ENCODE assay signal across 1 mouse cellular context in genomic region chr15:102146882-102147281, GRCm38 (mm10).
TF ChIP-seq lines count a peak whose summit lies in the region.

No protein-coding gene starts in this region.

TF ChIP-seq in CH12.LX, 34 proteins besides CTCF, POLR2A, EP300 and RAD21 (continued from another document):
- TF ChIP-seq MXI1 (IDR thresholded peaks at IDR 0.05; ENCODE audit: low read depth, low read length): no peak
- TF ChIP-seq RCOR1 (conservative IDR thresholded peaks at IDR 0.05; ENCODE audit: low read depth, low read length): no peak
- 0 out of 2 replicates have a peak, but pooled peaks have one; percentile 24 for TF ChIP-seq BHLHE40 (IDR thresholded peaks at IDR 0.05; ENCODE audit: low read depth, low read length)
- no peak for TF ChIP-seq ETS1 (conservative IDR thresholded peaks at IDR 0.05; ENCODE audit: low read depth, low read length)
- TF ChIP-seq USF2 (conservative IDR thresholded peaks at IDR 0.05; ENCODE audit: low read depth, low read length): no peak
- TF ChIP-seq CHD1 (IDR thresholded peaks at IDR 0.05; ENCODE audit: low read depth, low read length): no peak
- no peak for TF ChIP-seq ZKSCAN1 (IDR thresholded peaks at IDR 0.05; ENCODE audit: borderline replicate concordance, low read depth, low read length)
- no peak for TF ChIP-seq TBP (conservative IDR thresholded peaks at IDR 0.05; ENCODE audit: low read depth, low read length)
- no peak for TF ChIP-seq KAT2A (IDR thresholded peaks at IDR 0.05; ENCODE audit: insufficient replicate concordance, low read length)
- TF ChIP-seq CHD2 (IDR thresholded peaks at IDR 0.05; ENCODE audit: low read length): no peak
